Mouse (Mus musculus): Measurements from ENCODE around the gene Snx25. TPM values are rescaled to one million over a fixed set of nuclear protein-coding genes. Genes with fewer than 3 reads are reported as not detected.

The Snx25 gene
- polyA plus RNA-seq, 1 experiment, result 7.5 TPM

GRCm38 (mm10) chr8:46083141-46083540, 68.8 kb downstream of the Snx25 start:
- Histone ChIP-seq H3K4me3 (ENCODE audit: control insufficient read depth, insufficient read depth, low read length) (no peak overlapping the region), H3K27me3 (ENCODE audit: control insufficient read depth, insufficient read depth, low read length) (no peaks in the 10 kb centered on the region), H3K36me3 (ENCODE audit: control insufficient read depth, insufficient read depth, low read length) (peaks cover 4% of the 10 kb centered on the region), H3K27ac (ENCODE audit: control insufficient read depth, insufficient read depth, low read length) (no peak overlapping the region), H3K4me1 (replicated peaks; ENCODE audit: control insufficient read depth, insufficient read depth, low read length) (no peaks in the 10 kb centered on the region)
- TF ChIP-seq CTCF (IDR thresholded peaks at IDR 0.05; ENCODE audit: borderline replicate concordance, control insufficient read depth, extremely low read depth, insufficient read depth, low read length, poor library complexity), result no peak
- TF ChIP-seq POLR2A (IDR thresholded peaks at IDR 0.05; ENCODE audit: control insufficient read depth, extremely low read depth, insufficient read depth, low read length, poor library complexity), result no peak
- WGBS, result 99% methylated on average over 5 of the region's 5 CpGs
- DNase-seq, result no peak

- no peak for DNase-seq
- no peak for TF ChIP-seq CTCF (IDR thresholded peaks at IDR 0.05; ENCODE audit: borderline replicate concordance, control insufficient read depth, extremely low read depth, insufficient read depth, low read length, poor library complexity)
- TF ChIP-seq POLR2A (IDR thresholded peaks at IDR 0.05; ENCODE audit: control insufficient read depth, extremely low read depth, insufficient read depth, low read length, poor library complexity), result no peak
- Histone ChIP-seq H3K4me1 (replicated peaks; ENCODE audit: control insufficient read depth, insufficient read depth, low read length) (no peaks in the 10 kb centered on the region), H3K4me3 (ENCODE audit: control insufficient read depth, insufficient read depth, low read length) (no peak overlapping the region), H3K27me3 (ENCODE audit: control insufficient read depth, insufficient read depth, low read length) (no peaks in the 10 kb centered on the region), H3K36me3 (ENCODE audit: control insufficient read depth, insufficient read depth, low read length) (peaks cover 4% of the 10 kb centered on the region), H3K27ac (ENCODE audit: control insufficient read depth, insufficient read depth, low read length) (no peak overlapping the region)
- 96% methylated on average over 2 of the region's 2 CpGs for WGBS
These were observed 70.9 kb downstream of the Snx25 start for GRCm38 (mm10) chr8:46081030-46081429.

GRCm38 (mm10) chr8:46078866-46079265, 73.1 kb downstream of the Snx25 start:
- Histone ChIP-seq H3K27me3 (ENCODE audit: control insufficient read depth, insufficient read depth, low read length) (no peaks in the 10 kb centered on the region), H3K4me3 (ENCODE audit: control insufficient read depth, insufficient read depth, low read length) (no peak overlapping the region), H3K4me1 (replicated peaks; ENCODE audit: control insufficient read depth, insufficient read depth, low read length) (no peaks in the 10 kb centered on the region), H3K36me3 (ENCODE audit: control insufficient read depth, insufficient read depth, low read length) (peaks cover 4% of the 10 kb centered on the region), H3K27ac (ENCODE audit: control insufficient read depth, insufficient read depth, low read length) (no peak overlapping the region)
- 54% methylated on average over 6 of the region's 6 CpGs for WGBS
- DNase-seq, result no peak
- TF ChIP-seq POLR2A (IDR thresholded peaks at IDR 0.05; ENCODE audit: control insufficient read depth, extremely low read depth, insufficient read depth, low read length, poor library complexity) (no peak), CTCF (IDR thresholded peaks at IDR 0.05; ENCODE audit: borderline replicate concordance, control insufficient read depth, extremely low read depth, insufficient read depth, low read length, poor library complexity) (no peak)

GRCm38 (mm10) chr8:46075223-46075622, 76.7 kb downstream of the Snx25 start:
- H3K27ac ChIP-seq (ENCODE audit: control insufficient read depth, insufficient read depth, low read length), result no peak overlapping the region
- H3K4me1 ChIP-seq (replicated peaks; ENCODE audit: control insufficient read depth, insufficient read depth, low read length), result no peaks in the 10 kb centered on the region
- peaks cover 4% of the 10 kb centered on the region for H3K36me3 ChIP-seq (ENCODE audit: control insufficient read depth, insufficient read depth, low read length)
- WGBS, result 98% methylated on average over 5 of the region's 5 CpGs
- H3K27me3 ChIP-seq (ENCODE audit: control insufficient read depth, insufficient read depth, low read length), result no peaks in the 10 kb centered on the region
- no peak for TF ChIP-seq POLR2A (IDR thresholded peaks at IDR 0.05; ENCODE audit: control insufficient read depth, extremely low read depth, insufficient read depth, low read length, poor library complexity)
- TF ChIP-seq CTCF (IDR thresholded peaks at IDR 0.05; ENCODE audit: borderline replicate concordance, control insufficient read depth, extremely low read depth, insufficient read depth, low read length, poor library complexity), result no peak
- H3K4me3 ChIP-seq (ENCODE audit: control insufficient read depth, insufficient read depth, low read length), result no peak overlapping the region
- DNase-seq, result no peak

GRCm38 (mm10) chr8:46073540-46074140, 78.3 kb downstream of the Snx25 start:
- Histone ChIP-seq H3K27me3 (ENCODE audit: control insufficient read depth, insufficient read depth, low read length) (no peaks in the 10 kb centered on the region), H3K4me1 (replicated peaks; ENCODE audit: control insufficient read depth, insufficient read depth, low read length) (no peaks in the 10 kb centered on the region), H3K36me3 (ENCODE audit: control insufficient read depth, insufficient read depth, low read length) (no peaks in the 10 kb centered on the region), H3K27ac (ENCODE audit: control insufficient read depth, insufficient read depth, low read length) (no peak overlapping the region), H3K4me3 (ENCODE audit: control insufficient read depth, insufficient read depth, low read length) (no peak overlapping the region)
- DNase-seq, result no peak
- no peak for TF ChIP-seq POLR2A (IDR thresholded peaks at IDR 0.05; ENCODE audit: control insufficient read depth, extremely low read depth, insufficient read depth, low read length, poor library complexity)
- no peak for TF ChIP-seq CTCF (IDR thresholded peaks at IDR 0.05; ENCODE audit: borderline replicate concordance, control insufficient read depth, extremely low read depth, insufficient read depth, low read length, poor library complexity)
- 89% methylated on average over 2 of the region's 2 CpGs for WGBS

GRCm38 (mm10) chr8:46072798-46073197, 79.2 kb downstream of the Snx25 start:
- Histone ChIP-seq H3K4me1 (replicated peaks; ENCODE audit: control insufficient read depth, insufficient read depth, low read length) (no peaks in the 10 kb centered on the region), H3K4me3 (ENCODE audit: control insufficient read depth, insufficient read depth, low read length) (no peak overlapping the region), H3K27me3 (ENCODE audit: control insufficient read depth, insufficient read depth, low read length) (no peaks in the 10 kb centered on the region), H3K27ac (ENCODE audit: control insufficient read depth, insufficient read depth, low read length) (no peak overlapping the region), H3K36me3 (ENCODE audit: control insufficient read depth, insufficient read depth, low read length) (peaks cover 2% of the 10 kb centered on the region)
- TF ChIP-seq CTCF (IDR thresholded peaks at IDR 0.05; ENCODE audit: borderline replicate concordance, control insufficient read depth, extremely low read depth, insufficient read depth, low read length, poor library complexity) (no peak), POLR2A (IDR thresholded peaks at IDR 0.05; ENCODE audit: control insufficient read depth, extremely low read depth, insufficient read depth, low read length, poor library complexity) (no peak)
- DNase-seq, result no peak
- WGBS, result 97% methylated on average over 5 of the region's 5 CpGs

GRCm38 (mm10) chr8:46040260-46040659, 111.7 kb downstream of the Snx25 start:
- Histone ChIP-seq H3K36me3 (ENCODE audit: control insufficient read depth, insufficient read depth, low read length) (peaks cover 25% of the 10 kb centered on the region), H3K27me3 (ENCODE audit: control insufficient read depth, insufficient read depth, low read length) (no peaks in the 10 kb centered on the region), H3K27ac (ENCODE audit: control insufficient read depth, insufficient read depth, low read length) (no peak overlapping the region), H3K4me3 (ENCODE audit: control insufficient read depth, insufficient read depth, low read length) (no peak overlapping the region), H3K4me1 (replicated peaks; ENCODE audit: control insufficient read depth, insufficient read depth, low read length) (no peaks in the 10 kb centered on the region)
- TF ChIP-seq CTCF (IDR thresholded peaks at IDR 0.05; ENCODE audit: borderline replicate concordance, control insufficient read depth, extremely low read depth, insufficient read depth, low read length, poor library complexity) (no peak), POLR2A (IDR thresholded peaks at IDR 0.05; ENCODE audit: control insufficient read depth, extremely low read depth, insufficient read depth, low read length, poor library complexity) (no peak)
- no peak for DNase-seq
- 96% methylated on average over 13 of the region's 13 CpGs for whole genome bisulfite sequencing

Data from thymus, adult 2 months (tissue).